Mouse (Mus musculus) kidney, adult 2 months (tissue): ENCODE measurements around the gene 4921504E06Rik.

ENCODE experiments used
- CTCF ChIP-seq: fragments of 200-500 bp; conservative IDR thresholded peaks from 2 replicates; pipeline ENCODE4 v1.5.1; 2011; ENCODE audit warnings: low read depth, mild to moderate bottlenecking, control low read depth, low read length, moderate library complexity, mixed read lengths; ENCODE audit not compliant: insufficient read depth, insufficient read length
- POLR2A ChIP-seq: fragments of 200-500 bp; IDR thresholded peaks from one replicate; pipeline ENCODE4 v1.6.1; 2011; ENCODE audit warnings: low read depth, low read length, control low read depth

DNA sequence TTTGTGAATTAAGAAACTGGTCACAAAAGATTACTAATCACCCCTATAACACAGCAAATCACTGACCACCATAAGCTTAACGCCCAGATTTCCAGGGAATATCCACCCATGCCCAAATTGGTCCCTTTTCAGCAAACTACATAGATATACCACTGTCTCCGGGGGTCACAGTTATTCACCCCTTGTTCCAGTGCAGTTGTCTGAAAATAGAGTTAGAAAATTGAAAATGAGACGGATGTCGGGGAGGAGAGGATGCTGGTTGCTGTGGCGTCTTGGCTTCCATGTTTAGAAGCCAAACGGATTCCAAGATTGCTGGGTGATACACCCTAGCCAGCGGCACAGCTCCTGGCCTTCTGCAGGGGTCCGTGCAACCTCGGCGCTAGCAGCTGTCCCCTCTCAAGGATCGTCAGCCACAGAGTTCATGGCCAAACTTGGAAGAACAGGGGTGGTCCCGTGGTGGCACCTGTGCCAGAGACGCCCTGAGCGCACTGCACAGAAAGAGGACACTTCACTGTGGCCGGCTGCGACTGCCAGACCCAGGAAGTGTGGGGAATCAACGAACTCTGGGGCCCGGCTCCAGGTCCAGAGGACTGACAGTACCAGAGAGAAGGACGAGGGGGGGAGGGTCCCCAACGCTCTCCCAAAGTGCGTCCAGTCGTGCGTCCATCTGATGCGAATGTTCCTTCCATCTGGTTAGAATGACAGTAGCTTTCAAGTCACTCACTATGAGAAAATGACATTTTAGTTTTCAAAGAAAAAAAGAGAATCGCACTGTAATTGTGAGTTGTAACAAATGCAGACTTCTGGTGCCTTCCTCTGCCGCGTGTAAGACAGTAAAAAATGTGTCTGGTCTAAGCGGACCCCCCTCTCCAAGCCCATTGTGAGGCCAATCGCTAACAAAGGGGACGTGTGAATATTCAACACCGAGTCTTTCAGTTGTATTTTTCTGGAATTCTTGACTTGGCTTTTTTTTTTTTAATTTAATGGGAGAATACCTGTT, 123.7 kb downstream of the 4921504E06Rik start:
- TF ChIP-seq POLR2A (no peak), CTCF (no peak)
